Mouse (Mus musculus) kidney, postnatal 14 days (tissue): Measurements from ENCODE around the gene Cox17.
A peak's percentile ranks its signal among the peaks of the same experiment; 100 is the strongest.

Source experiments
- DNase-seq: peaks from one replicate; pipeline ENCODE4 v3.0.0; 2022; ENCODE audit warnings: mixed read lengths

The Cox17 gene

GRCm38 (mm10) chr16:38373439-38373838, 26.6 kb downstream of the Cox17 start:
- no peak for DNase-seq

DNA sequence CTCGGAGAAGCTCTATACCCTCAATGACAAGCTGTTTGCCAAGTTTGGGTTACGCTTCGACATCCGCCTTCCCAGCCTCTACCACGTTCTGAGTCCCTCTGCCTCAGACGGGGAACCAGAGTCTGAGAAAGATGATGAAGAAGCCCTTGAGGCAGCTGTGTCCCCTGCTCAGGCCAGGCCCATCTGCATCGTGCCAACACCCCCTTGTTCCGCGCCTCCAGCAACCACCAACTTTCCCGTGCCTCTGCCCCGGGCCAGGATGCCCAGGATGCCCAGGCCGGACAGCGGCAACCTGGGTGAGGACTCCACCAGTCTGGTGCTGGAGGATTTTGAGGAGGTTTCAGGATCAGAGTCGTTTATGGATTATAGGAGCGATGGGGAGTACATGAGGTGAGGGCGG, 27.1 kb downstream of the Cox17 start:
- DNase-seq, result no peak

DNA sequence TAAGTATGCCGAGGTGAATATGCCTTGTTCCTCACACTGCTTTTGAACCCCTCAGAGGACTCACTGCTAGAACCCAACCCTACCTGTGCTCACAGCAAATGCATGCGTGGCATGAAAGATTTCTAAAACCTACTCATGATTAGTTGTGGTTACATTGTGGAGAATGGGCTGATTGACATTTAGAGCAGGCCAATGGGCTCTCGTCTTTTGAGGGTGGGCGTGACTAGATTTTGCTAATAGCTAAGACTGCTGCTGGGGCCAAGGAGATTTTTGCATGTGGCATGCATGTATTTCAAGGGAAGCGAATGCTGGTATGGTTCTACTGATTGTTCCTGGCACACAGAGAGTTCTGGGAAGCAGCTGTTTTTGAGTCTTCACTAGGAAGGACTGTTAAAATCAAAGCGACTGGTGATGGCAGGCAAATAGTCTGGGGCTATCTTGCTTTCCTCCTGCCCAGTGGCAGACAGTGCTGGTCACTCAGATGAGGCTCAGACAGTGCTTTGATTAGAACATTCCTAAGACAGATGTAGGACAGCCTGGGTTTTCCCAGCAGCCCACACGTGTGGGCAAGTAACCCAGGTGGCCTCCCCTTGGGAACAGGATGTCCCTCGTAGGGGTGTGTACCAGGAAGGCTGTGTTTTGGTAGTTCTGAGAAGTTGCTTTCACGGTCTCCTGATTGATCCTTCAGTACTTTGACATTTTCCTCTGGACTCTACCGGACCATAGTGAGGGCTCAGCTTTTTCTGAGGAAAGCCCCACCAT, 27.8 kb downstream of the Cox17 start:
- no peak for DNase-seq

DNA sequence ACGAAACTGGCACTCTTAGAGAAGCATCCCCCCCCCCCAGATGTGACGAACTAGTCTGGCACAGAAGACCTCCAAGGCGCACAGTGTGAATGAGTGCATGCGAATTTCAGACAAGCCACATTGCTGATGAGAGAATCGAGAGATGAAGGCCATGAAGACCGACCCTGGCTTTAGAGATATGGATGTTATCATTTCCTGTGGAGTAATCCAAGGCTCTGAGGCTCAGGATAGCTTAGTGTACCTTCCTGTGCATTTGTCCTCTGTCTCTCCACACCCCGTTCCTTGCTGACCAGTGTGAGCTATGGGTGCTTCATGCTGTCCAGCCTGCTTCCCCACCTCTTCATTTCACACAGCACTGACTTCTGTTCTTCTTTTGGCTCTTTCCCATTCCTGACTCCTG, 28.4 kb downstream of the Cox17 start:
- no peak for DNase-seq

DNA sequence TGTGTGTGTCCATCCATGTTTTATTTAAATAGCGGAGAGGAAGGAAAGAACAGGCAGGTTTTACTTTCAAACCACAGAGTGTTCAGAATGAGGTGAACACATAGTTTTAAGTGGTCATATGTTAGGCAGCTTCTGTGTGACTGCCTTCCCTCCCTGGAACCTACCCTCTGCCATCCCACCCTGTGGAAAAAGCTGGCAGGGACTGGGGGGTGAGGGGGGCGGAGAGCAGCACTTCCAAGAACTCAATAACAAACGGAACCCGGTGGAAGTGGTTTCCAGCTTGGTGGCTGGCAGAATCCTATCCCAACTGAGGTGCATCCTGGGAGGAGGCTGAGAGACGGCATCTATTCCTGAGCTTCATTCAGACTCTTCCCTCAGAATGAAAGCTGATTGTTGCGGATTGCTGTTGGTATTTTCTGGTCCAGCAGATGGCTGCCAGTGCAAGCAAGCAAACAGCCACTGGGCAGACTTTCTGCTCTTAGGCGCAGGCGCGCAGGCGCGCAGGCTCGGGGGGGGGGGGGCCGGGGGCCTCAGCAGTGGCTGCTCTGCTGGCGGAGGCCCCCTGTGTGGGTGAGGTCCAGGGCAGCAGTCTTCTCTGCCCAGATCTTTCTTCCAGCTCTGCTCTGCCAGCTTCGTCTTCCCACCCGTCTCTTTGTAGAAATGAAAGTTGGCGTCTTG, 29.5 kb downstream of the Cox17 start:
- peak; percentile 68 for DNase-seq

- peak; percentile 31 for DNase-seq
Measured at GRCm38 (mm10) chr16:38376841-38377249, 30.1 kb downstream of the Cox17 start.

- no peak for DNase-seq
Measured at GRCm38 (mm10) chr16:38377546-38377945, 30.8 kb downstream of the Cox17 start.

GRCm38 (mm10) chr16:38378591-38378990, 31.8 kb downstream of the Cox17 start:
- DNase-seq, result no peak

- DNase-seq, result no peak
Measured at GRCm38 (mm10) chr16:38379088-38379487, 32.3 kb downstream of the Cox17 start.

DNA sequence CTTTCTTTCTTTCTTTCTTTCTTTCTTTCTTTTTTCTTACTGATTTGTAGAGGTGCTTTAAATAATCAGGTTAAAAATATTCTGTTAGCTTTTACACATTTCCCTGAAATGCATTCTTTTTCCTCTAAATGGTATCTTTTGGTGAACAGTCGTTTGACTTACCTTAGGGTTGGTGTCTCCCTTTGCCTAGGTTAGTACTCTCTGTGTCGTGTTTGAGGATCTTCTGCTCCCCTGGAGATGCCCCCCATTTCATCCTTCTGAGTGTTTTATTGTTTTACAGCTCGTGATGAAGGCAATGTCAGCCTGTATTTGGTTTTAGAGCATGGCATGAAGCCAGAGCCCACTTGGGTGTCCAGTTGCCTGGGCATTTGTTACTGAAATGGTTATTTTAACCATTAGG, 32.7 kb downstream of the Cox17 start:
- DNase-seq, result no peak

DNA sequence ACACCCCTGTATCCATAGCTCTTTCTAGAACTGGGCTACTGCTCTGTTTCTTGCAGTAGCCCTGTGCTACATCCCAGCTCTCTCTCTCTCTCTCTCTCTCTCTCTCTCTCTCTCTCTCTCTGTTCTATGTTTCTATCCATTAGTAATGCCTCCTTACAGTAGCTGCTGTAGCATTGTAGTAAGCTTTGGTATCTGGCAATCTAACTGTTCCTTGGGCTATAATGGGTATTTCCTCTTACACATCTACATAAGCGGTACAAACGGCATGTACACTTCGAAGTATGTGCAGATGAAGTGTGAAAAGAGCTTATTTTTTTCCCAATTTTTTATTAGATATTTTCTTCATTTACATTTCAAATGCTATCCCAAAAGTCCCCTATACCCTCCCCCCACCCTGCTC, 33.1 kb downstream of the Cox17 start:
- DNase-seq, result no peak

DNA sequence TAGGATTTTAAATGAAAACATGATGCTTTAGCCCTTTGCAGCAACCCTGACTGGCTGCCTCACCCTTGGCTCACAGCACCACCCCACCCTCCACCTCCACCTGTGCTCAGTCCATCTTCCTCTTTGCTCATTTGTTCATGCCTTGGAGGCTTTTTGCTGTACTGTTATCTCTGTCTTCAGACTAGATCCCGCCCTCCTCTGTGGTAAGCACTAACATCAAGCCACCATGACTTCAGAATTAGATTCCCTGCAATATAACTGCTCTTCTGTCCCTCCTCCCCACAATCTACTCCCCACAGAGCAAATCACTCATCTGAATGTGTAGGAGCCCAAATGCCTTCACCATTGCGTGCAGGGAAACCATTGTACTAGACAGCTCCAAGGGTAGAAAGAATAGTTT, 36.9 kb downstream of the Cox17 start:
- DNase-seq, result no peak

DNA sequence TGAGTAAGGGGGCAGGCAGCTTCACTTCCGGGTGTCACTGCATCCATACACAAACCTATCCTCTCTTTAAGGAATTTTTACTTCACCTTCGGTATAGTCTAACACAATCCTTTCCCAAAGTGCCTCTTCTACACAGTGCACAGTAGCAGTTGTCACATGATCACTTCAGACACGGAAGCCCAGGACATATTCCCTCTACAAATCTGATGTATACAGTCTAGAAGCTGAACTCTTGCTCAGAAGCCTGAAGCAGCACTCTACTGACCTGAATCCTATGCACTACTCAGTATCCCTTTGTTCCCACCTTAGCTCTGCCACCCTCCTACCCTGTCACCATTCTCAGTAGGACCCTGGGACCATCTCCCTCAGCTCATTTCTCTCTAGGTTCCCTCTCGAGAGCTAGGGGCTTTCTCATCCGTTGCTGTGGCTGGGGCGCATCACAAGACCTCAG, 38.4 kb downstream of the Cox17 start:
- DNase-seq, result no peak

GRCm38 (mm10) chr16:38385700-38386099, 38.9 kb downstream of the Cox17 start:
- no peak for DNase-seq

- no peak for DNase-seq
Measured at GRCm38 (mm10) chr16:38387389-38387788, 40.6 kb downstream of the Cox17 start.

DNA sequence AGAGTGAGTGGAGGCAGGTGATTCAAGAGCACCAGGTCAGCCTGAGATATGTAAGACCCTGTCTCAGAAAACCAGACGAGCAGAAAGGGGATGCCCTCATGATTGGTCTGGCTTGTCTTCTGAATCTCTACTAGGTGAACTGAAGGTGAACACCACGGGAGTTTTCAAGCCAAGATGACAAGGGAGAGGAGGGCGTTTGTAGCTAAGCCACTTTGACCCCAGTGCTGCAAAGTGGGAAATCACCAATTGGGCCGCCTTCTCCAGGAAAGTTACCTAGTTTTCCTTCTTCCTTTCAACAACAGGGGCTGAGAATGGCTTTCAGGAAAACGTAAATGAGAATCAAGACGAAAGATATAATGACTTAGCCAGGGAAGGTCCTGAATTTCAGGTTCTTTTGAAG, 42.0 kb downstream of the Cox17 start:
- DNase-seq, result no peak

DNA sequence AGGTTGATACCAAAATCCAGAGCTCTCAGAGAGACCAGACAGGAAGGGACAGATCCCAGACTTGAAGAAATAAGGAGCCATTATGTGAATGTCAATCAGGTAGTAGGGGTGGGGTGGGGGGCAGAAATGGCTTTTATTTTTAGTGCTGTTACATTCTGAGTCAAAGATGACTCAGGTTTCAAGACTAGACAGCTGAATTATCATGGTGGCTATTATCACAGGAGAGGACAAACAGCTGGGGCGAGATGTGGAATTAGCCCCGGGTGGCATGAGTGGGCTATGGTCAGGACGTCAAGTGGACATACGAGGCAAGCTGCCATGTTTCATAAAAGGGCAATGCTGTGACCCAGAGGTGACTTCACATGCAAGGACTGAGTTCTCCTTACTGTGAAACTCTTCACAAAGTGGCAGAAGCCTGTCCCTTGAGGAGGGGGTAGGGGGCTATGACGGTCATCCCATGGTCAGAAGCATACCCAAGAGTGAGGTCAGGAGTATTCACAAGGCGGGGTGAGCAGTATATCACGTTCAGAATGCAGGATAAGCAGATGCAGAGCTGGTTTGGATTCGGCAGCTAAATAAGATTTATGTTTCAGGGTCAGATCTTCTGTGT, 42.6 kb downstream of the Cox17 start:
- no peak for DNase-seq

DNA sequence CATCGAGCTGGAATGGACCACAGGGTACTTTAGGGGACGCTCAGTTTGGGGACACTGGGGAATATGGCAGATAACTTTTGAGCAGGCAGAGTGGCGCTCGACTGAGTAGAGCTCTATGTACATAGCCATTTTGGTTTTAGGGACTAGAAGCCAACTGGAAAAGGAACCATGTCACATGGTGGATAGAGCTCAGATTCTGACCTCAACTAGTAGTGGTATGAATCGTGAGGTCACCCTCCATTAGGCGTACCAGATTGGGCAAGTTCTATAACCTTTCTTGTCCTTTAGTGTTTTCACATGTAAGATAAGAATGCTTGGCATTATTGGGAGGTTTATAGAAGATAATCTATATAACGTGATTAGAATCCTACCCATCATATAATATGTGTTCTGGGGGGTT, 43.5 kb downstream of the Cox17 start:
- DNase-seq, result no peak

GRCm38 (mm10) chr16:38392126-38392894, 45.5 kb downstream of the Cox17 start:
- DNase-seq, result peak; percentile 59

DNA sequence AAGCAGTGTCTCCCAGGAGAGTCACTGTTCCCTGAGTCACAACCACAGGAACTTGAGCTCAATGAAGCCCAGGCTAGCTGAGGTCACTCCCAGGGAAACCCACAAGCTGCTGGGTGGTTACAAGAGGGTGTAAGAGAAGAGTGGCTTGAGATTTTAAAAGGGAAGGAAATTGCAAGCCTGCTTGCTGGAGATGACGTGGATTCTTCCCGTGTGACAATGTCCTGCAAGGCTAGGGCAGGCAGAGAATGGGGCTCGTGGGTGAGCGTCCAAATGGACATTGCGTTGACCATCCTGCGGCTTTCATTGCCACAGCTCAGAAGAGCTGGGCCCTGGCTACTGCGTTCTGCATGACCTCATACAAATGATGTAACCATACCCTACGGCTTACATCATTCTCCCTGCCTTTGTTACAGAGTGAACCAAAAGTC, 47.4 kb downstream of the Cox17 start:
- DNase-seq, result no peak

- no peak for DNase-seq
Measured at GRCm38 (mm10) chr16:38395060-38395730, 48.4 kb downstream of the Cox17 start.

DNA sequence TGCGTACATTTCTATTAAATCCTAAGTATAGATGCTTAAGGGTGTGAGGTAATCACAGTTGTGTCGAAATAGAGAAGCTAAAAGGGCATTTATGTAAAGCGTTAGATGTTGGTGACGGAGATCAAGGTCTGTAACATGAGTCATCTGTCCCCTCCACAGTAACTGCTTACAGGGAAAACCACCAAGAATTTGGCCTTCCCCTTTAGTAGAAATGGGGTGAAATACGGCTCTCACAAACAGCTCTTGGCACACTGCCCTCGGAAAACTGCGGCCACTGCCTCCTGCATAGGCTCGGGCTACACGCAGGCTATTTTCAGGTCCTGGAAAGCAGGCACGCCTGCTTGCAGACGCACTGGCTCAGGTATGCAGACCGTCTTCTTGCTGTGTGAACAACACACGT, 49.4 kb downstream of the Cox17 start:
- peak; percentile 73 for DNase-seq

- DNase-seq, result peak; percentile 76
Measured at GRCm38 (mm10) chr16:38398266-38398665, 51.5 kb downstream of the Cox17 start.
